Mouse (Mus musculus) forebrain, embryonic 14.5 days (tissue): ENCODE measurements at regions not wholly inside any gene's neighbourhood (a gene's known extent, or its start where the extent isn't known, plus 50 kb on each side); places are given as distances from the start of the nearest gene placed in this dataset.
A peak's percentile ranks its signal among the peaks of the same experiment; 100 is the strongest.

Experiments
- ATAC-seq: fragments of 200-750 bp; cut with Nextera tagmentation; 2 replicates; pipeline ENCODE4 v1.8.0; 2017; ENCODE audit warnings: mild to moderate bottlenecking, moderate library complexity
- DNase-seq: peaks from one replicate; pipeline ENCODE4 v3.0.0-alpha.2; 2015; ENCODE audit warnings: low spot score
- H3K27ac ChIP-seq: fragments of 300-500 bp; sonication (generic); 2 replicates; pipeline ENCODE4 v1.5.1; 2014; ENCODE audit warnings: low read depth, mild to moderate bottlenecking, control low read depth, low read length, moderate library complexity
- H3K27me3 ChIP-seq: fragments of 300-500 bp; sonication (generic); replicated peaks from 2 replicates; pipeline ENCODE4 v1.6.1; 2014; ENCODE audit warnings: low read length, control low read depth, mixed read lengths; ENCODE audit not compliant: control insufficient read depth, insufficient read depth
- H3K36me3 ChIP-seq: fragments of 300-500 bp; sonication (generic); 2 replicates; pipeline ENCODE4 v1.6.1; 2014; ENCODE audit warnings: low read length, control low read depth; ENCODE audit not compliant: control insufficient read depth, insufficient read depth
- H3K4me1 ChIP-seq: fragments of 300-500 bp; sonication (generic); 2 replicates; pipeline ENCODE4 v1.6.1; 2014; ENCODE audit warnings: antibody characterized with exemption, low read length, control low read depth; ENCODE audit not compliant: control insufficient read depth, insufficient read depth
- H3K4me2 ChIP-seq: fragments of 300-500 bp; sonication (generic); 2 replicates; pipeline ENCODE4 v1.6.1; 2014; ENCODE audit warnings: mild to moderate bottlenecking, control low read depth, low read length
- H3K4me3 ChIP-seq: fragments of 300-500 bp; sonication (generic); 2 replicates; pipeline ENCODE4 v1.5.1; 2014; ENCODE audit warnings: low read depth, low read length, control low read depth
- H3K9ac ChIP-seq: fragments of 300-500 bp; sonication (generic); 2 replicates; pipeline ENCODE4 v1.6.1; 2014; ENCODE audit warnings: mild to moderate bottlenecking, low read length, control low read depth, moderate library complexity
- H3K9me3 ChIP-seq: fragments of 300-500 bp; sonication (generic); replicated peaks from 2 replicates; pipeline ENCODE4 v1.6.1; 2016; ENCODE audit warnings: low read length, control low read depth, mixed read lengths; ENCODE audit not compliant: control insufficient read depth
- WGBS: fragments of 180-500 bp; shearing (Covaris S2); extraction: QIAGEN DNeasy Blood & Tissue Kit; methylation state at CpG from one replicate; pipeline ENCODE4 v1.1.7; 2014; 5-methylcytosine and 5-hydroxymethylcytosine counted together

DNA sequence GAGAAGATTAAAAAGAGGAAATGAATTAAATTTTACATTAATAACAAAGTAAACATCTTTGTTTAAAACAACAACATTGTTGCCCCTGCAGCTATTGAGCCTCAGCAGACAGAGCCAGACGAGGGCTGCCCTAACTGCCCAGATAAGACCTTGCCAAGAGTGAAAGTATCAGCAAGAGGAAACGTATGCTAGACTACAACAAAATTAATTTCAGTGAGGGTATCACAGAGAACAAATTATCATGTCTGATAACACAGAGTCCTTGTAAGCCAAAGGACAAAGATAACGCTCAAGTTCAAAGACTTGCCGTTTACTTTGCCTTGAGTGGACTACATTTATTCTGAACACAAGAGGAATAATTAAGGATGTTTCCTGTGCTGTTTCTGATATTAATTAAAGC is 235.0 kb upstream of the Gm15217 start:
- DNase-seq (no peak), ATAC-seq (no peak)
- Histone ChIP-seq H3K36me3 (no peaks in the 10 kb centered on the region), H3K4me2 (no peak overlapping the region), H3K27me3 (no peaks in the 10 kb centered on the region), H3K4me3 (no peak overlapping the region), H3K4me1 (no peaks in the 10 kb centered on the region), H3K27ac (no peak overlapping the region), H3K9me3 (no peaks in the 10 kb centered on the region), H3K9ac (no peak overlapping the region)
- 42% methylated on average over 4 of the region's 4 CpGs for WGBS

DNA sequence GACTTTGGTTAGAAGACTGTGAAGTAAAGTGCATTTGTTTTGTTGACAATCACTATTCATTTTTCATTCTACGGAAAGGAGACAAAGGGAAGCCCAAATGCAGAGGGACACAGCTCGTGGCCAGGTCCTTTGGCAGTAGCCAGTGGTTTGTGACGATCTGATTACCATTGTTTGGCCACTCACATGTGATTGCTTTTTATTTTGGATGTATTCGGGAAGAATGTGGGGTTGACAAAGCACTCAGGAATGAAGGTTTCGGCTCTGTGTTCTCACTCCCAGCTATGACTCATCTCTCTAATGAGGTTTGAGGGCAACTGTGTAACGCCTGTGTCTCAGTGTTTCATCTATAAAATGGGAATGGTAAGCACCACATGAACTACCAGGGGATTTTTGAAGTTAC is 234.5 kb upstream of the Gm15217 start:
- Histone ChIP-seq H3K9ac (no peak overlapping the region), H3K4me3 (no peak overlapping the region), H3K27me3 (no peaks in the 10 kb centered on the region), H3K9me3 (no peaks in the 10 kb centered on the region), H3K36me3 (no peaks in the 10 kb centered on the region), H3K4me2 (no peak overlapping the region), H3K27ac (no peak overlapping the region), H3K4me1 (no peaks in the 10 kb centered on the region)
- ATAC-seq (no peak), DNase-seq (peak; percentile 1)
- 17% methylated on average over 6 of the region's 6 CpGs for WGBS

DNA sequence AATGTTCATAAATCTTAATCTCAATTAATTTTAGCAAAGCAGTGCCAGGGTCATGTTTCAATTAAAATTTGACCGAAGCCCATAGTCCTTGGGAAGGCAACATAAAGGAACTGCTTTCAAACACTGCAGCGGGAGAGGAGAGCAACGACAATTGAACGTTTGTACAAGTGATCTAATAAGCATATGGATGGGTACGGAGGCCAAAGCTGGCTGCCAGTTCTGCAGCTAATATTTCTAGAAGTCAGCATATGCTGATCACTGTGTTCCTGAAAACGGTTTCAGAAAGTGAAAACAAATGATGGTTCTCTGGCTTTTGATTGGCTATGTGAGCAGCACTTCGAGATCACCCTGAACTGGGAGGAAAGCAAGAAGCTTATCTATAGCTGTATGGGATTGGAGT is 233.6 kb upstream of the Gm15217 start:
- Histone ChIP-seq H3K4me3 (no peak overlapping the region), H3K9ac (no peak overlapping the region), H3K27ac (no peak overlapping the region), H3K36me3 (no peaks in the 10 kb centered on the region), H3K9me3 (no peaks in the 10 kb centered on the region), H3K4me1 (no peaks in the 10 kb centered on the region), H3K27me3 (no peaks in the 10 kb centered on the region), H3K4me2 (no peak overlapping the region)
- 37% methylated on average over 7 of the region's 7 CpGs for WGBS
- ATAC-seq (peak; percentile 57; the same call in 1 of the 2 replicates), DNase-seq (peak; percentile 53)

DNA sequence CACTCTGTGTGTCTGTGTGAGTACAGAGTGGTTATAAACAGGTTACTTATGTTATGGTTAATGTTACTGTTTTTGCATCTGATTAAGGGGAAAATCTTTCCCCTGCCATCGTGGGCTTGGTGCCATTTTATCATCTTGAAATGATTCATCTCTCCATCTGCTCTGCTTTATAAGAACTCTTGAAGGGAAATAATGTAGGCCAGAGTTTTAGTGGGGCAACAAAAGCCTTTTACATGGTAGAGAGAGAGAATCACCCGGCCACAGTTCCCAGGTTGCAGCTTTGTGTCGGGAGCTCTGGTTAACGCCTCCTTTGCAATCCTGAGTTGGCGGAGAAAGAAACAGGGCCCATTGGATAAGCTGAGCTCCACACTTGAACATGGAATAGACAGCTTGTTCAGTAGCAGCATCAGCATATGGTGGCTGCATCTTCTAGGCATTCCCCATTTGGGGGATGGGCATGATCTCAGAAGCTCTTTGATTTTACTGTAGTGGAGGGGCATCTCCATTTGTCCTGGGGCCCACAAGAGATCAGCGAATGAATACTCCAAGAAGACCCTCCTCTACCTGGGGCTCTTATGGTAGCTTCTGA is 230.0 kb upstream of the Gm15217 start:
- DNase-seq (peak; percentile 46), ATAC-seq (no peak)
- H3K4me3 ChIP-seq, result no peak overlapping the region
- H3K27me3 ChIP-seq, result no peaks in the 10 kb centered on the region
- H3K27ac ChIP-seq, result no peak overlapping the region
- H3K4me1 ChIP-seq, result no peaks in the 10 kb centered on the region
- H3K4me2 ChIP-seq, result no peak overlapping the region
- H3K9me3 ChIP-seq, result no peaks in the 10 kb centered on the region
- 76% methylated on average over 6 of the region's 6 CpGs for WGBS
- H3K9ac ChIP-seq, result no peak overlapping the region
- H3K36me3 ChIP-seq, result no peaks in the 10 kb centered on the region

DNA sequence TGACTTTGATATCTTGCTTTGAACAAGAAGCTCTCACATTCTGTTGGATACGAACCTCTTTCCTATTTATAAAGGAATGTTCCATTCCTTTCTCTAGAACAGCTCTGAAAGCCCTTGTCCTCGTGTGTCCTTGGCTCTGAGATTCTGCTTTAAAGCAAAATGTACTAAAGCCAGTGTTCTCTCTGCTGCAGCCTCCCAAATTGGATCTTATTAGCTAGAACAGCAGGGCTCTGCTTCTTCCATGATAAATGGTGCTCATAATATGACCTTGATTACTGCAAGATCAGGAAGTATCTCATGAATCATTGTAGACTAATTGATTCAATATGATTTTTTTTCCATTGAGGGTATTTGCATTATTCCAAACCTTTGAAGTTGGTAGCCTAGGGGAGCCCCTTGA is 220.5 kb upstream of the Gm15217 start:
- H3K4me2 ChIP-seq, result no peak overlapping the region
- H3K4me1 ChIP-seq, result no peaks in the 10 kb centered on the region
- no peaks in the 10 kb centered on the region for H3K9me3 ChIP-seq
- DNase-seq, result no peak
- no peaks in the 10 kb centered on the region for H3K36me3 ChIP-seq
- no peaks in the 10 kb centered on the region for H3K27me3 ChIP-seq
- 86% methylated on average over 2 of the region's 2 CpGs for WGBS
- H3K4me3 ChIP-seq, result no peak overlapping the region
- no peak overlapping the region for H3K9ac ChIP-seq
- no peak for ATAC-seq
- H3K27ac ChIP-seq, result no peak overlapping the region

DNA sequence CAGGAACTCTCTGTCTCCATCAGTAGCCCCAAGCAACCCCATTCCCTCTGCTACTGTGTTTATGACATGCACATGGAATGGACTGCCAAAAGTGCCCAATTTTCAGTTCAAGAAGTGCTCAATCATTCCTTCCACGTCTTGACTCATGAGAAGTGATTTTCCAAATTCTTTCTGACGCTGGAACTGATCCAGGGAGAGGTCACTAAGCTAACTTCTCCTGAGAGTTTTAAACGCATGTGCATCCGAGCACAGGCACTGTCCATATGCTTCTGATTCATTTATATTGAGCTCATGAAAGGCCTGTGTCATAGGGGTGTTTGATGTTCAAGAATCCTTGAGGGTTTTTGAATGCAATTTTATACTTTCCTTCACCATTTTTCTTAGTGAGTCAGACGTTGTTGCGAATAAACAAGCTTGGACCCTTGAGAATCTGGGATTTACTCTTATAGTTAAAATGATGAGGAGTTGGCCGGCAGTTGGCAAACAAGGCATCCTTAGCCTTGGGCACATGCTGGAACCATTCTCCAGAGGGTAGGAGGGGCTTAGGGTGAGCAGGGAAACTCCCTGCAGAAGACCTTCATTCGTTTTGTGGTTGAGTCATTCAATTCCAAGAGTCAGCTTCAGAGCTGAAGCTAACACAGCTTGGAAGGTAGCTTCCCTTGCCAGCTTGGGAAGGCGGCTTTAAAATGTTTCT is 206.9 kb upstream of the Gm15217 start:
- no peak overlapping the region for H3K27ac ChIP-seq
- ATAC-seq (no peak), DNase-seq (no peak)
- 74% methylated on average over 9 of the region's 9 CpGs for WGBS
- no peak overlapping the region for H3K4me2 ChIP-seq
- no peak overlapping the region for H3K4me3 ChIP-seq
- no peaks in the 10 kb centered on the region for H3K36me3 ChIP-seq
- H3K4me1 ChIP-seq, result no peaks in the 10 kb centered on the region
- no peaks in the 10 kb centered on the region for H3K9me3 ChIP-seq
- H3K27me3 ChIP-seq, result no peaks in the 10 kb centered on the region
- H3K9ac ChIP-seq, result no peak overlapping the region

DNA sequence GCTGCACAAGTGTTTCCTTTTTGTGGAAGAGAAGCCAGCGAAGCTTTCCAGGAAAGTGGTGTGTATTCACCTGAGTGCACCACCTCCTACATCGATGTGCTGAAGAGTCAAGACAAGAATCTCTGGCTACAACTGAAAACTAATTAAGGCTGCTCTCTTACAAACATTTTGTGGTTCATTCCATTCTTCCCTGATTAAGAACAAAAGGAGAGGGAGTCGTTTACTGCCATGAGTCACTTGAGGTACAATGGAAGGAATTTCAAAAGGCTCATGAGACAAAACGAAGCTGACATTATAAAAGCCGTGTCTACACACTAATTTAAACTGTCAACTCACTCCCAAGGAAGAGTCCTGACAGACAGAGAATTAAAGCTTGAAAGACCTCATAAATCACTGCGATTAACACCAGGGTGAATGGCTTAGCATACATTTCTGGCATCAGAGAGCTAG is 206.3 kb upstream of the Gm15217 start:
- ATAC-seq (no peak), DNase-seq (peak; percentile 32)

DNA sequence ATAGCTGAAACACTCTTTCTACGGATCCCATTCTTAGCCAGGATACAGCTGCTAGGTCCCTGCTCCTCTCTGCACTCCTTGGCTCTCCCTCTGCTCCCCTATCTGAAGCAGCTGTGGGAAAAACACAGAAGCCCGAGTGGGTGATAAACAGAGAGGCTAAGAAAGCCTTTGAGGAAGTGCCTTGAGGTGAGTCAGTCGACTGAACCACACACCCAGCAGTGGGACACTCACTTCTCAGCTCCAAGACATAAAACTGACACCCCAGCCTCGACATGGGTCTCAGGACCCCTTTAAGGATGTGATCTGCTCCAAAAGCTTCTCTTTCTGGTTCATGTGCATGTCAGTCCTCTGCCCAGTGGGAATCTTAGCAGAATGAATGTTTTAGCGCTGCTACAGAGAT is 204.8 kb upstream of the Gm15217 start:
- H3K9ac ChIP-seq, result no peak overlapping the region
- DNase-seq, result no peak
- H3K9me3 ChIP-seq, result no peaks in the 10 kb centered on the region
- no peaks in the 10 kb centered on the region for H3K36me3 ChIP-seq
- H3K4me1 ChIP-seq, result no peaks in the 10 kb centered on the region
- H3K27ac ChIP-seq, result no peak overlapping the region
- 70% methylated on average over 5 of the region's 5 CpGs for WGBS
- no peaks in the 10 kb centered on the region for H3K27me3 ChIP-seq
- H3K4me2 ChIP-seq, result no peak overlapping the region
- H3K4me3 ChIP-seq, result no peak overlapping the region
- no peak for ATAC-seq

More for the DNA sequence above, 206.3 kb upstream of the Gm15217 start:
- Histone ChIP-seq H3K27ac (no peak overlapping the region), H3K4me1 (no peaks in the 10 kb centered on the region), H3K9me3 (no peaks in the 10 kb centered on the region), H3K36me3 (no peaks in the 10 kb centered on the region), H3K9ac (no peak overlapping the region), H3K4me2 (no peak overlapping the region), H3K4me3 (no peak overlapping the region), H3K27me3 (no peaks in the 10 kb centered on the region)
- WGBS, result 12% methylated on average over 6 of the region's 6 CpGs
